Mouse (Mus musculus) ES-Bruce4 (cell line): Measurements from ENCODE around the gene Cckbr.

Experiments used
- CTCF ChIP-seq: IDR thresholded peaks from one replicate; pipeline ENCODE4 v1.8.1; 2011; ENCODE audit warnings: low read depth, low read length
- POLR2A ChIP-seq: IDR thresholded peaks from one replicate; pipeline ENCODE4 v1.8.1; 2011; ENCODE audit warnings: low read length; ENCODE audit not compliant: insufficient read depth

- no peak for TF ChIP-seq POLR2A
- no peak for TF ChIP-seq CTCF
Measured at GRCm38 (mm10) chr7:105516669-105517360, 91.3 kb downstream of the Cckbr start.
